Mouse (Mus musculus) liver, embryonic 12.5 days (tissue): ENCODE measurements at regions not wholly inside any gene's neighbourhood (a gene's known extent, or its start where the extent isn't known, plus 50 kb on each side); places are given as distances from the start of the nearest gene placed in this dataset.

Experiments used
- ATAC-seq: fragments of 200-750 bp; cut with Nextera tagmentation; 2 replicates; pipeline ENCODE4 v1.8.0; 2017; ENCODE audit warnings: moderate number of reproducible peaks, mild to moderate bottlenecking, moderate library complexity
- H3K27ac ChIP-seq: fragments of 300-500 bp; sonication (generic); 2 replicates; pipeline ENCODE4 v1.5.1; 2016; ENCODE audit warnings: mild to moderate bottlenecking
- H3K27me3 ChIP-seq: fragments of 300-500 bp; sonication (generic); replicated peaks from 2 replicates; pipeline ENCODE4 v1.6.1; 2016; ENCODE audit warnings: mild to moderate bottlenecking, moderate library complexity
- H3K36me3 ChIP-seq: fragments of 300-500 bp; sonication (generic); 2 replicates; pipeline ENCODE4 v1.6.1; 2016; ENCODE audit warnings: mild to moderate bottlenecking, moderate library complexity
- H3K4me1 ChIP-seq: fragments of 300-500 bp; sonication (generic); 2 replicates; pipeline ENCODE4 v1.6.1; 2016
- H3K4me2 ChIP-seq: fragments of 300-500 bp; sonication (generic); 2 replicates; pipeline ENCODE4 v1.6.1; 2016; ENCODE audit warnings: mild to moderate bottlenecking, moderate library complexity
- H3K4me3 ChIP-seq: fragments of 300-500 bp; sonication (generic); 2 replicates; pipeline ENCODE4 v1.5.1; 2016; ENCODE audit warnings: mild to moderate bottlenecking, moderate library complexity
- H3K9ac ChIP-seq: fragments of 300-500 bp; sonication (generic); 2 replicates; pipeline ENCODE4 v1.6.1; 2016; ENCODE audit warnings: mild to moderate bottlenecking, moderate library complexity
- H3K9me3 ChIP-seq: fragments of 300-500 bp; sonication (generic); replicated peaks from 2 replicates; pipeline ENCODE4 v1.6.1; 2016; ENCODE audit warnings: mild to moderate bottlenecking, moderate library complexity
- WGBS: fragments of 180-500 bp; shearing (Covaris S2); methylation state at CpG from one replicate; pipeline ENCODE4 v1.1.7; 2016; ENCODE audit not compliant: insufficient replicate concordance; 5-methylcytosine and 5-hydroxymethylcytosine counted together

GRCm38 (mm10) chr1:153997201-153998181, 97.5 kb upstream of the Teddm2 start:
- WGBS, result 74% methylated on average over 15 of the region's 15 CpGs
- H3K4me3 ChIP-seq, result no peak overlapping the region

GRCm38 (mm10) chr1:153999776-154000175, 99.7 kb upstream of the Teddm2 start:
- Histone ChIP-seq H3K4me3 (no peak overlapping the region), H3K27me3 (no peaks in the 10 kb centered on the region)
- ATAC-seq, result no peak

More at GRCm38 (mm10) chr1:153997201-153998181, 97.5 kb upstream of the Teddm2 start:
- ATAC-seq, result no peak
- Histone ChIP-seq H3K27ac (no peak overlapping the region), H3K4me2 (no peak overlapping the region), H3K9ac (no peak overlapping the region), H3K4me1 (0 out of 2 replicates have a peak, but pooled peaks cover 3% of the 10 kb centered on the region), H3K27me3 (no peaks in the 10 kb centered on the region), H3K9me3 (no peaks in the 10 kb centered on the region), H3K36me3 (no peaks in the 10 kb centered on the region)

GRCm38 (mm10) chr1:154003669-154004068, 103.6 kb upstream of the Teddm2 start:
- Histone ChIP-seq H3K27me3 (no peaks in the 10 kb centered on the region), H3K4me1 (peaks cover 30% of the 10 kb centered on the region), H3K4me3 (no peak overlapping the region), H3K9ac (no peak overlapping the region), H3K9me3 (no peaks in the 10 kb centered on the region), H3K27ac (no peak overlapping the region), H3K36me3 (no peaks in the 10 kb centered on the region), H3K4me2 (no peak overlapping the region)
- no peak for ATAC-seq
- WGBS, result 58% methylated on average over 7 of the region's 7 CpGs

More at GRCm38 (mm10) chr1:153999776-154000175, 99.7 kb upstream of the Teddm2 start:
- Histone ChIP-seq H3K9ac (no peak overlapping the region), H3K27ac (no peak overlapping the region), H3K36me3 (no peaks in the 10 kb centered on the region), H3K4me1 (0 out of 2 replicates have a peak, but pooled peaks cover 3% of the 10 kb centered on the region), H3K9me3 (no peaks in the 10 kb centered on the region), H3K4me2 (no peak overlapping the region)
- 35% methylated on average over 6 of the region's 6 CpGs for WGBS

GRCm38 (mm10) chr1:154004647-154005046, 104.6 kb upstream of the Teddm2 start:
- H3K36me3 ChIP-seq, result no peaks in the 10 kb centered on the region
- H3K9ac ChIP-seq, result no peak overlapping the region
- H3K4me3 ChIP-seq, result no peak overlapping the region
- H3K27me3 ChIP-seq, result no peaks in the 10 kb centered on the region
- H3K4me1 ChIP-seq, result peaks cover 27% of the 10 kb centered on the region
- H3K27ac ChIP-seq, result no peak overlapping the region
- no peak overlapping the region for H3K4me2 ChIP-seq
- no peaks in the 10 kb centered on the region for H3K9me3 ChIP-seq
- WGBS, result 74% methylated on average over 4 of the region's 4 CpGs
- ATAC-seq, result no peak

DNA sequence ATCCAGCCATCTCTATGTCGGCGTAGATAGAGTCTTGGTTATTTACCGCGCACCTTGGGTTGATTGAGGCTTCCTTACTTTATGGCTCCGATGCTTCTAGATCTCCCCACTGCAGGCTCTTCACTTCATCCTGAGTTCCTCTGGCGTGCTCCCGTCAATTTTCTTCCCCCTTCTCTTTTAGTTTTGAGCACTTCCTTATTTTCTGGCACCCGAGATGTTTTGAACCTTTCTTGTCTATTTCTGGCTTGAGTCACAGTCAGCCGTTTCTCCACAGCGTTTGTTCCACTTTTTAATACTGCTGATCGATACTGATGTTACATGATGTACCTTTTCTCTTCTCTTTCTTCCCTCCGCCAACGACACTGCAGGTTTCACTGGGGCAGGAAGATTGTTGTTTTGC, 106.0 kb upstream of the Teddm2 start:
- H3K4me2 ChIP-seq, result 0 out of 2 replicates have a peak overlapping the region, but pooled peaks have one; percentile 12

GRCm38 (mm10) chr1:154007440-154007839, 107.4 kb upstream of the Teddm2 start:
- Histone ChIP-seq H3K4me3 (no peak overlapping the region), H3K9ac (no peak overlapping the region), H3K9me3 (no peaks in the 10 kb centered on the region), H3K4me1 (peaks cover 27% of the 10 kb centered on the region), H3K36me3 (no peaks in the 10 kb centered on the region), H3K4me2 (peak overlapping the region; percentile 7; the same call in 1 of the 2 replicates), H3K27ac (no peak overlapping the region), H3K27me3 (no peaks in the 10 kb centered on the region)
- peak; percentile 86 for ATAC-seq
- WGBS, result 35% methylated on average over 3 of the region's 3 CpGs

More for the DNA sequence above, 106.0 kb upstream of the Teddm2 start:
- Histone ChIP-seq H3K4me1 (peaks cover 27% of the 10 kb centered on the region), H3K9me3 (no peaks in the 10 kb centered on the region), H3K27ac (no peak overlapping the region), H3K9ac (no peak overlapping the region), H3K27me3 (no peaks in the 10 kb centered on the region), H3K36me3 (no peaks in the 10 kb centered on the region), H3K4me3 (no peak overlapping the region)
- no peak for ATAC-seq
- WGBS, result 36% methylated on average over 13 of the region's 13 CpGs

DNA sequence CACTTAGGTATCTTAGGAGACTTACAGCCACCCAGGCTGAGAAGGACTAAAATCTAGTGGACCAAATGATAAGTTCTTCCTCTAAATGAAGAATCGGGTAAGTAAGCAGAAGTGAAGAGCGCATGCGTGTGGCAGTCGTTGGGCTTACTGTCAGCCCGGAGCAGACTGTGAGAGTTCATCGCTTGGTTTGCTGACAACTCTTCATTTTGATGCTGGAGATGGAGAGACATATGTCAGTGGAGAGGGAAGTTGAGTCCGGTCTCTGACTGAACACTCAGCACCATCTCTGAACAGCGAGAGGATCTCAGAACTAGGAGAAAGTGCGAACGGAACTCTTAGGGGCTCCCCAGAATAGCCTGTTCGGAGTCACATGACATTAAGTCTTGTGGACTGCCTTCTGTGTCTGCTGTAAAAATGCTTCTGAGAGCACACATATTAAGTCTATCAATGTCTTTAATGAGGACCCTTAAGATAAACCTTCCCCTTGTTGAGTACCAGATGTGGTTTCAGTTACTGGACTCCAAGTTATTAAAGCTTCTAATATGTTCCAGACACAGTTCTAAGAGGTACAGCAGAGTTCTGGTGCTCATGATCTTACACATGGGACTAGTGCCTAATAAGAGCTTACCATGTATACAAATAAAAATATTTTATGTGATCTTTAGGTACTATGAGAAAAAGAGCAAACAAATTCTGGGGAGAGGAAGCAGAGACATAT, 108.7 kb upstream of the Teddm2 start:
- Histone ChIP-seq H3K36me3 (no peaks in the 10 kb centered on the region), H3K9me3 (no peaks in the 10 kb centered on the region), H3K27me3 (no peaks in the 10 kb centered on the region), H3K4me1 (peaks cover 27% of the 10 kb centered on the region), H3K27ac (no peak overlapping the region), H3K4me2 (no peak overlapping the region), H3K9ac (no peak overlapping the region), H3K4me3 (no peak overlapping the region)
- no peak for ATAC-seq
- WGBS, result 71% methylated on average over 11 of the region's 11 CpGs

GRCm38 (mm10) chr1:154010681-154011080, 110.7 kb upstream of the Teddm2 start:
- Histone ChIP-seq H3K36me3 (no peaks in the 10 kb centered on the region), H3K27me3 (no peaks in the 10 kb centered on the region), H3K9me3 (no peaks in the 10 kb centered on the region), H3K27ac (no peak overlapping the region), H3K4me1 (peaks cover 25% of the 10 kb centered on the region), H3K4me3 (no peak overlapping the region), H3K9ac (no peak overlapping the region), H3K4me2 (no peak overlapping the region)
- ATAC-seq, result no peak
- 46% methylated on average over 4 of the region's 4 CpGs for WGBS

GRCm38 (mm10) chr1:154016516-154016915, 116.5 kb upstream of the Teddm2 start:
- H3K27me3 ChIP-seq, result no peaks in the 10 kb centered on the region
- ATAC-seq, result no peak
- H3K27ac ChIP-seq, result no peak overlapping the region
- no peaks in the 10 kb centered on the region for H3K4me1 ChIP-seq
- H3K9me3 ChIP-seq, result no peaks in the 10 kb centered on the region
- WGBS, result 47% methylated on average over 2 of the region's 2 CpGs
- H3K9ac ChIP-seq, result no peak overlapping the region
- no peak overlapping the region for H3K4me2 ChIP-seq
- H3K36me3 ChIP-seq, result no peaks in the 10 kb centered on the region
- no peak overlapping the region for H3K4me3 ChIP-seq

DNA sequence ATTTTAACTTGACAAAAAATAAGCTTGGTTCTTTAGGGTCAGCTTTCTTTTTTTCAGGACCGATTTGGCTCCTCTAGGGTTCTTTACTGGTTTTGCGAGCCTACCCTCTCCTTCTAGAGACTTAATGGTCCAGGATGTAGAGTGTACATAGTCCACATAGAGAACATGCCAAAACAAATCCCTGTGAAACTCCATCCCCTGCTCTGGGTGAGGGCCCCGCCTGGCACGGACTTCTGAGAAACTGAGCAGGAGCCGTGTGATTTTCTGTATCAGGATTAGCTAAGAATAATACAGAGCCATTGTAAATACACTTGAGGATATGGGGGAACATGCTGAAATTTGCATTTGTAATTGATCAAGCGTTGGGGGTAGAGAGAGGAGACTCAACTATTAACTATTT, 118.2 kb upstream of the Teddm2 start:
- no peak overlapping the region for H3K27ac ChIP-seq
- H3K4me1 ChIP-seq, result no peaks in the 10 kb centered on the region
- no peak overlapping the region for H3K4me3 ChIP-seq
- no peak overlapping the region for H3K4me2 ChIP-seq
- no peaks in the 10 kb centered on the region for H3K9me3 ChIP-seq
- no peaks in the 10 kb centered on the region for H3K36me3 ChIP-seq
- no peak overlapping the region for H3K9ac ChIP-seq
- WGBS, result 74% methylated on average over 6 of the region's 6 CpGs
- H3K27me3 ChIP-seq, result no peaks in the 10 kb centered on the region
- ATAC-seq, result no peak

DNA sequence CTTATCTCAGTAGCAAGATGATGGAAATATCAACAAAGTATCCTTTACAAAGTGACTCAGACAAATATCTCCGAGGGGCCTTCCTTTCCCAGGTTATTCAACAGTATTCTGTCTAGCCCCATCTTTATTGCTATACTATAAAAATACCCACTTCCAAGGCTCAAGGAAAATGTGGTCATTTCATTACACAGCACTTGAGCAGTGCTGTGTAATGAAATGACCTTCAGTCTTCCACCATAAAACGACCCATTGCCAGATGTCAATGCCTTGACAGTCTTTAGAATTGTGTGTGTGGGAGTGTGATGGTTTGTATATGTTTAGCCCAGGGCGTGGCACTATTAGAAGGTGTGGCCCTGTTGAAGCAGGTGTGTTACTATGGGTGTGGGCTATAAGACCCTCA, 124.3 kb upstream of the Teddm2 start:
- WGBS, result 58% methylated on average over 3 of the region's 3 CpGs
- H3K4me2 ChIP-seq, result no peak overlapping the region
- H3K4me1 ChIP-seq, result peaks cover 14% of the 10 kb centered on the region; the same call in 1 of the 2 replicates
- no peaks in the 10 kb centered on the region for H3K27me3 ChIP-seq
- no peaks in the 10 kb centered on the region for H3K9me3 ChIP-seq
- no peak overlapping the region for H3K4me3 ChIP-seq
- no peak overlapping the region for H3K9ac ChIP-seq
- H3K36me3 ChIP-seq, result no peaks in the 10 kb centered on the region
- no peak for ATAC-seq
- H3K27ac ChIP-seq, result no peak overlapping the region

- Histone ChIP-seq H3K4me2 (no peak overlapping the region), H3K36me3 (no peaks in the 10 kb centered on the region), H3K4me1 (peaks cover 17% of the 10 kb centered on the region), H3K4me3 (no peak overlapping the region), H3K27ac (no peak overlapping the region), H3K27me3 (no peaks in the 10 kb centered on the region), H3K9me3 (no peaks in the 10 kb centered on the region), H3K9ac (no peak overlapping the region)
- WGBS, result 70% methylated on average over 4 of the region's 4 CpGs
- ATAC-seq, result 0 out of 2 replicates have a peak, but pooled peaks have one; percentile 19
These were observed 127.3 kb upstream of the Teddm2 start for GRCm38 (mm10) chr1:154027303-154027702.
